Mouse (Mus musculus) hindbrain, embryonic 11.5 days (tissue): ENCODE results near the gene Ppp1r17. TPM values are rescaled to one million over a fixed set of nuclear protein-coding genes. Genes with fewer than 3 reads are reported as not detected.
A peak's percentile ranks its signal among the peaks of the same experiment; 100 is the strongest.

Source experiments
- ATAC-seq: fragments of 200-750 bp; cut with Nextera tagmentation; 2 replicates; pipeline ENCODE4 v1.8.0; 2017; ENCODE audit warnings: mild to moderate bottlenecking, moderate TSS enrichment, moderate library complexity; ENCODE audit not compliant: low FRiP score
- DNase-seq: peaks from one replicate; pipeline ENCODE4 v3.0.0-alpha.2; 2015; ENCODE audit warnings: low spot score
- H3K27ac ChIP-seq: fragments of 300-500 bp; sonication (generic); 2 replicates; pipeline ENCODE4 v1.5.1; 2014; ENCODE audit warnings: mild to moderate bottlenecking, low read depth, low read length
- H3K27me3 ChIP-seq: fragments of 300-500 bp; sonication (generic); 2 replicates; pipeline ENCODE4 v1.6.1; 2014; ENCODE audit warnings: mild to moderate bottlenecking, low read length, moderate library complexity, mixed read lengths; ENCODE audit not compliant: control insufficient read depth, insufficient read depth
- H3K36me3 ChIP-seq: fragments of 300-500 bp; sonication (generic); 2 replicates; pipeline ENCODE4 v1.6.1; 2014; ENCODE audit warnings: mild to moderate bottlenecking, low read length, moderate library complexity, mixed read lengths; ENCODE audit not compliant: control insufficient read depth, insufficient read depth
- H3K4me1 ChIP-seq: fragments of 300-500 bp; sonication (generic); replicated peaks from 2 replicates; pipeline ENCODE4 v1.6.1; 2014; ENCODE audit warnings: low read length, mixed read lengths; ENCODE audit not compliant: control insufficient read depth, insufficient read depth
- H3K4me2 ChIP-seq: fragments of 300-500 bp; sonication (generic); replicated peaks from 2 replicates; pipeline ENCODE4 v1.6.1; 2014; ENCODE audit warnings: mild to moderate bottlenecking, low read depth, low read length
- H3K4me3 ChIP-seq: fragments of 300-500 bp; sonication (generic); 2 replicates; pipeline ENCODE4 v1.5.1; 2014; ENCODE audit warnings: low read depth, low read length
- H3K9ac ChIP-seq: fragments of 300-500 bp; sonication (generic); 2 replicates; pipeline ENCODE4 v1.6.1; 2014; ENCODE audit warnings: low read depth, low read length
- H3K9me3 ChIP-seq: fragments of 300-500 bp; sonication (generic); 2 replicates; pipeline ENCODE4 v1.6.1; 2016; ENCODE audit warnings: low read length; ENCODE audit not compliant: control insufficient read depth
- WGBS: fragments of 180-500 bp; shearing (Covaris S2); extraction: QIAGEN DNeasy Blood & Tissue Kit; methylation state at CpG from one replicate; pipeline ENCODE4 v1.1.7; 2014; 5-methylcytosine and 5-hydroxymethylcytosine counted together
- polyA plus RNA-seq: library from polyadenylated mRNA; unstranded; fragments of >200 nt; fragmentation: Nextera tagmentation; extraction: Ambion mirVana; gene quantifications from 2 replicates; pipeline ENCODE4 v1.2.1, GENCODE M21; 2014

Gene Ppp1r17
- polyA plus RNA-seq, 1 experiment from 2014 or later, result 26.5 TPM

DNA sequence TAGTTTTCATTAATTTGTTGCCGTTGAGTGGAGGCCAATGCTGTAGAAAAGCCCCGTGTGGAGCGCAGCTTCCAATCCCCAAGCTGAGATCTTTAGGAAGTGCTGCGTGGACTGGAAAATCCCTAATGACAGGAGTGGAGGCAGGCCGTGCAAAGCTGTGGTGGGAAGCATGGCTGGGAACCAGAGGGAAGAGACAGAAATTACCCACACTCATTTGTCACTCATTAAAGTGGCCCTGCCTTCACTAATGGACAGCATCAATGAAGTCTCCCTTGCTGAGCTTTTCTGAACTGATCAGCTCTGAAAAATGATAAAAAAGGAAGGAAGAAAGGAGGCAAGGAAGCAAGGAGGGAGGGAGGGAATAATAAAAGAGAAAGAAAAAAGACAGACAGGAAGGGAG, 12.7 kb downstream of the Ppp1r17 start:
- H3K36me3 ChIP-seq, result no peaks in the 10 kb centered on the region
- 52% methylated on average over 5 of the region's 5 CpGs for WGBS
- no peak for ATAC-seq
- no peaks in the 10 kb centered on the region for H3K27me3 ChIP-seq
- no peak overlapping the region for H3K9ac ChIP-seq
- H3K27ac ChIP-seq, result no peak overlapping the region
- no peak overlapping the region for H3K4me3 ChIP-seq
- no peak for DNase-seq
- H3K9me3 ChIP-seq, result no peaks in the 10 kb centered on the region
- H3K4me1 ChIP-seq, result no peaks in the 10 kb centered on the region
- H3K4me2 ChIP-seq, result no peak overlapping the region

DNA sequence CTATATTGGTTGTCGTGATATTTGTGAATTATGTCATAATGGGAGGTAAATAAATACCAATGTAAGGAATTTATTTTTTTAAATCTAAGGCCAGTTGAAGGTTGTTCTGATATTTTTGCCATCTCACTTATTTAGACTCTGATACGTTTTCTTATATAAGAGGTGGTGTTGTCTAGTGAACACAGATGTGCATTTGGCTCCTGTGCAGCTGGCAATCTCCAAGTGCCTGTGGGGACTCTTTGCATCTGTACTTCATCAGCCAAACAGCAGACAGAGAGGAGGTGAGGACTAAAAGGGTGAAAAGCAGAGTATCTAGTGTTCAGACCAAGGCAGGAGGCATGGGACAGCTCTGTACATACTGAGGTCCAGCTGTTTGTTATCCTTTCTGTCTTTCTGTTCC, 14.9 kb downstream of the Ppp1r17 start:
- Histone ChIP-seq H3K9ac (no peak overlapping the region), H3K27ac (no peak overlapping the region), H3K27me3 (no peaks in the 10 kb centered on the region), H3K4me3 (no peak overlapping the region), H3K9me3 (no peaks in the 10 kb centered on the region), H3K4me1 (no peaks in the 10 kb centered on the region), H3K36me3 (no peaks in the 10 kb centered on the region), H3K4me2 (no peak overlapping the region)
- WGBS, result 73% methylated on average over 2 of the region's 2 CpGs
- ATAC-seq (no peak), DNase-seq (no peak)

DNA sequence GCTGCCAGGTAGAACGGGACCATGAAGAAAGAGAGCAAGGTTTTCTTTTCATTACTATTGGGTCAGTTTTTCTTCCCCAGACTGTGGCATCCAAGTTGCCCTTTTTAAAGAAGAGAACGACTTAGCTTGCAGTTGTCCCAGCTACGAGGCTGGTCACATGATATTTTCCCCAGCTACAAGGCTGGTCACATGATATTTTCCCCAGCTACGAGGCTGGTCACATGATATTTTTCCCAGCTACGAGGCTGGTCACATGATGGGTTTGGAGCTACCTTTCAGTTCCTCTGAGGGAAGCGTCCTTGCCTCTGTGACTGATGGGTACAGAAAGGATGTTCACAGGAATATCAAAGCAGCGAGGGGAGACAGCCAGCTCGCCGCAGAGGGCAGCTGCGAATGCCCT, 17.8 kb downstream of the Ppp1r17 start:
- H3K4me1 ChIP-seq, result no peaks in the 10 kb centered on the region
- no peaks in the 10 kb centered on the region for H3K9me3 ChIP-seq
- H3K4me3 ChIP-seq, result no peak overlapping the region
- H3K9ac ChIP-seq, result no peak overlapping the region
- H3K36me3 ChIP-seq, result no peaks in the 10 kb centered on the region
- H3K27ac ChIP-seq, result no peak overlapping the region
- DNase-seq (no peak), ATAC-seq (no peak)
- no peaks in the 10 kb centered on the region for H3K27me3 ChIP-seq
- 82% methylated on average over 10 of the region's 10 CpGs for WGBS
- H3K4me2 ChIP-seq, result no peak overlapping the region

DNA sequence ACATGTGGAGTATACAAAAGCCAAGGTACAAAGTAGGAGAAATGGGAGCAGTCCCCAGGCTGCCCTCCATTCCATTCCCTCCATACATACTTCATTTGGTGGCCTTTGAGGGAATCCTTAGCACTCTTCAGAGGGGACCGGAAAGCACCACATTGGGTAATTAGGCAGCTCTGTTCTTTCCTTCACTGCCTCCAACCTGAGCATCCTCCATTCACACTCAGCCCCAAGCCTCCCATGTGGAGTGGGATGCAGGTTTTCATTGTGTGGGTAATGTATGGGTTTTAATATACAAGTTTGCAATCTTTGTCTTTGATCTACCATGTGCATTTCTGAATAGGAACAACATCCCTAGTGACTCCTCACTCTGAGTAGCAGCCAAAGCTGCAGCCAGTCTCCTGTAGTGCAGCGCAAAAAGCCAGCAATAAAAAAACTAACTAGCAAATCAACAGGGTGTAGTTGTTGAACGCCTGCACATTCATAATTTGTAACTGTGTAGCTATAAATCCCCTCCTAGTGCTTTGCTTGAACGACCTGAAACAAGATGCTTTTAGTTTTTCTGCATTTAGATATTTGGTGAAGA, 22.3 kb downstream of the Ppp1r17 start:
- Histone ChIP-seq H3K4me1 (no peaks in the 10 kb centered on the region), H3K9ac (no peak overlapping the region), H3K36me3 (no peaks in the 10 kb centered on the region), H3K4me2 (no peak overlapping the region), H3K27ac (no peak overlapping the region), H3K4me3 (no peak overlapping the region), H3K9me3 (no peaks in the 10 kb centered on the region), H3K27me3 (no peaks in the 10 kb centered on the region)
- ATAC-seq (no peak), DNase-seq (no peak)
- 79% methylated on average over 4 of the region's 4 CpGs for WGBS

DNA sequence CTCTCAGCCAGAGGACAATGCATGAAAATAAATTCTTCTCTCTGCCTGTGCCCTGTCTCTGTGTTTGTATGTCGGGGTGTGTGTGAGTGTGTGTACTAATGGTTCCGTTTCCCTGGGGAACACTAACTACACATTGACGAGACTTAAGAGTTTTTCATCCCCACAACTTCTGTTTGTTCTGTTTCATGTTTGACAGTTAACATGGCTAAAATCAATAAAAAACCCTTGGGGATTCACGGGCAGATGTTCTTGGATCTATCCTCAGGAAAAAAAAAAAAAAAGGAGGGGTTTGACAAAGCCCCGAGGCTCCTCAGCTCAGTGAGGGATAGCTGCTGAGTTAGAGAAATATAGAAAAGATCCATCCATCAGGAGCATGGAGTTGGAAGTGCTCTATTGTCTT, 27.0 kb downstream of the Ppp1r17 start:
- Histone ChIP-seq H3K36me3 (no peaks in the 10 kb centered on the region), H3K9ac (no peak overlapping the region), H3K27me3 (no peaks in the 10 kb centered on the region), H3K4me3 (no peak overlapping the region), H3K4me1 (no peaks in the 10 kb centered on the region), H3K27ac (peak overlapping the region; percentile 12; the same call in 1 of the 2 replicates), H3K4me2 (no peak overlapping the region), H3K9me3 (no peaks in the 10 kb centered on the region)
- ATAC-seq (peak; percentile 79), DNase-seq (peak; percentile 45)
- WGBS, result 45% methylated on average over 5 of the region's 5 CpGs

- Histone ChIP-seq H3K36me3 (no peaks in the 10 kb centered on the region), H3K9ac (no peak overlapping the region), H3K4me1 (no peaks in the 10 kb centered on the region), H3K4me2 (no peak overlapping the region), H3K27ac (peak overlapping the region; percentile 10; the same call in 1 of the 2 replicates), H3K9me3 (no peaks in the 10 kb centered on the region), H3K27me3 (no peaks in the 10 kb centered on the region), H3K4me3 (no peak overlapping the region)
- peak; percentile 35 for DNase-seq
- ATAC-seq, result peak; percentile 91
- WGBS, result 44% methylated on average over 1 of the region's 1 CpGs
Observed at GRCm38 (mm10) chr6:56044716-56045115, 27.4 kb downstream of the Ppp1r17 start.

DNA sequence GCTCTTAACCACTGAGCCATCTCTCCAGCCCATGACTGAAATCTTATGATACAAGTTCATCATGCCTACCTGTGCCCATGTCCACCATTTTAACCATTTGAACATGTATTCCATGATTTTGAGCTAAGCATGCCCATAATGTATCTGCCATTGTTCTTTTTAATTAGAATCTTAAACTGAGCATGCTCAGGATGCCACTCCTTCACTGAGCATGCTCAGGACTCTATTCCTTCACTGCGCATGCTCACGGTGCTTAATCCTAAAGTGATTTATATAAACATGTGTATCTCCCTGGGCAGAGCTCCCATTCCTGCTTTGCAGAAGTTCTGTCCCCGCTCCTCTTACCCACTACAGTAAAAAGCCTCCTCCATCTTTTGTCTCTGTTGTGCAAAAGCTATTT, 31.3 kb downstream of the Ppp1r17 start:
- Histone ChIP-seq H3K9me3 (no peaks in the 10 kb centered on the region), H3K4me3 (no peak overlapping the region), H3K36me3 (no peaks in the 10 kb centered on the region), H3K4me1 (no peaks in the 10 kb centered on the region), H3K4me2 (no peak overlapping the region), H3K9ac (no peak overlapping the region), H3K27ac (no peak overlapping the region), H3K27me3 (no peaks in the 10 kb centered on the region)
- no peak for ATAC-seq
- 95% methylated on average over 3 of the region's 3 CpGs for WGBS
- DNase-seq, result no peak

DNA sequence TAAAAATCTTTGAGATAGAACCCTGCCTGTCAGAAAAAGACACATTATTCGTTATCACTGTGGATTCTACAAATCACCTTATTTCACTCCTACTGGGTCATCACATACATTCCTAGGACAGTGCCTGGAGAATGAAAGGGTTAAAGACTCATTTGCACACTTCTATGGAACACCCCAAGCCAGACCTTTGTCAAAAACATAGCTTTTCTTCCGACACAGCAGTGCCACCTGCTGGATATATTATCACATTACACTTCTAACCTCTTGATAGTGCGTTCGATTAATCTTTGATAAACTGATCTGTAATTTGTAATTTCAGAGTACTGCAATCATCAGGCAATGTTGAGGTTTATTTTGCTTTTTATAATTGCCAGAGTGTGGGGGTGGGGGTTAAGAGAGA, 31.8 kb downstream of the Ppp1r17 start:
- peak; percentile 59; the same call in 1 of the 2 replicates for ATAC-seq
- no peaks in the 10 kb centered on the region for H3K9me3 ChIP-seq
- no peak overlapping the region for H3K4me2 ChIP-seq
- H3K4me3 ChIP-seq, result no peak overlapping the region
- H3K27me3 ChIP-seq, result no peaks in the 10 kb centered on the region
- no peaks in the 10 kb centered on the region for H3K36me3 ChIP-seq
- no peak overlapping the region for H3K27ac ChIP-seq
- WGBS, result 31% methylated on average over 4 of the region's 4 CpGs
- no peaks in the 10 kb centered on the region for H3K4me1 ChIP-seq
- H3K9ac ChIP-seq, result no peak overlapping the region
- peak; percentile 77 for DNase-seq

DNA sequence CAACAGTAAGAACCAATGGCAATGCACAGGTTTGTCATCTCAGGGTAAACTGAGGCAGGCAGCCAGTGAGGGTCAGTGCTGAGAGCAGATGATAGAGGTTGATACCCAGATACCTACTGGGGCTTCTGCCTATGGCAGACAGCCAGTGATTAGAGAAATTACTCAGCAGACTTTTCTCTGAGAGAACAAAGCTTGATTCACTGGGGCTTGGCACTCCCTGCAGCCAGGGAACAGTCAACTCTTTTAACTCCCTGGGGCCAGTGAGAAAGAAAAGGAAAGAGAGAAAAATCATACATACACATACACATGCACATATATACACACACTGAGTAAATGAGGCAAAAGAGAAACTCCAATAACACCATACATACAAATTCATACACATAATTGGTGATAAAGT, 46.4 kb downstream of the Ppp1r17 start:
- no peak overlapping the region for H3K27ac ChIP-seq
- H3K9ac ChIP-seq, result no peak overlapping the region
- ATAC-seq (no peak), DNase-seq (no peak)
- H3K9me3 ChIP-seq, result no peaks in the 10 kb centered on the region
- no peak overlapping the region for H3K4me2 ChIP-seq
- H3K27me3 ChIP-seq, result no peaks in the 10 kb centered on the region
- no peaks in the 10 kb centered on the region for H3K4me1 ChIP-seq
- H3K36me3 ChIP-seq, result no peaks in the 10 kb centered on the region
- H3K4me3 ChIP-seq, result no peak overlapping the region
